Mouse (Mus musculus) stomach, embryonic 15.5 days (tissue): Measurements from ENCODE around the gene Rin1. TPM values are rescaled to one million over a fixed set of nuclear protein-coding genes. Genes with fewer than 3 reads are reported as not detected.
A peak's percentile ranks its signal among the peaks of the same experiment; 100 is the strongest.
"Not testable (repeated sequence)": the region's sequence is repeated elsewhere in the genome, so short reads cannot be mapped to it uniquely, and the experiment has no call there.

Source experiments
- ATAC-seq: fragments of 200-750 bp; cut with Nextera tagmentation; 2 replicates; pipeline ENCODE4 v1.8.0; 2017; ENCODE audit warnings: low read depth, moderate number of reproducible peaks, moderate TSS enrichment; ENCODE audit not compliant: insufficient read depth, low FRiP score
- H3K27ac ChIP-seq: fragments of 300-500 bp; sonication (generic); 2 replicates; pipeline ENCODE4 v1.5.1; 2015; ENCODE audit warnings: mild to moderate bottlenecking, inconsistent platforms
- H3K27me3 ChIP-seq: fragments of 300-500 bp; sonication (generic); replicated peaks from 2 replicates; pipeline ENCODE4 v1.6.1; 2015; ENCODE audit warnings: inconsistent platforms
- H3K36me3 ChIP-seq: fragments of 300-500 bp; sonication (generic); 2 replicates; pipeline ENCODE4 v1.6.1; 2015; ENCODE audit warnings: inconsistent platforms
- H3K4me1 ChIP-seq: fragments of 300-500 bp; sonication (generic); 2 replicates; pipeline ENCODE4 v1.6.1; 2015; ENCODE audit warnings: inconsistent platforms
- H3K4me2 ChIP-seq: fragments of 300-500 bp; sonication (generic); 2 replicates; pipeline ENCODE4 v1.6.1; 2015; ENCODE audit warnings: mild to moderate bottlenecking, inconsistent platforms
- H3K4me3 ChIP-seq: fragments of 300-500 bp; sonication (generic); replicated peaks from 2 replicates; pipeline ENCODE4 v1.5.1; 2015; ENCODE audit warnings: inconsistent platforms
- H3K9ac ChIP-seq: fragments of 300-500 bp; sonication (generic); 2 replicates; pipeline ENCODE4 v1.6.1; 2015; ENCODE audit warnings: inconsistent platforms
- H3K9me3 ChIP-seq: fragments of 300-500 bp; sonication (generic); 2 replicates; pipeline ENCODE4 v1.6.1; 2016; ENCODE audit warnings: inconsistent platforms
- WGBS: fragments of 180-500 bp; shearing (Covaris S2); methylation state at CpG from one replicate; pipeline ENCODE4 v1.1.7; 2015; 5-methylcytosine and 5-hydroxymethylcytosine counted together
- polyA plus RNA-seq: library from polyadenylated mRNA; unstranded; fragments of >200 nt; fragmentation: Nextera tagmentation; extraction: Ambion mirVana; gene quantifications from 2 replicates; pipeline ENCODE4 v1.2.1, GENCODE M21; 2015

The Rin1 gene
- polyA plus RNA-seq, 1 experiment from 2014 or later = 2.3 TPM

GRCm38 (mm10) chr19:5071545-5072369 is 21.5 kb downstream of the Rin1 start:
- ATAC-seq = peak; percentile 83
- Histone ChIP-seq H3K27me3 (peaks cover 5% of the 10 kb centered on the region; the same call in 1 of the 2 replicates), H3K9ac (peak overlapping the region; percentile 29; the same call in 1 of the 2 replicates), H3K36me3 (no peaks in the 10 kb centered on the region), H3K4me1 (peaks cover 46% of the 10 kb centered on the region), H3K27ac (peak overlapping the region; percentile 92), H3K4me3 (peak overlapping the region; percentile 58), H3K4me2 (peak overlapping the region; percentile 79), H3K9me3 (no peaks in the 10 kb centered on the region)
- under 1% methylated on average over 40 of the region's 40 CpGs for WGBS

GRCm38 (mm10) chr19:5072389-5073019 is 22.2 kb downstream of the Rin1 start:
- 3% methylated on average over 20 of the region's 20 CpGs for whole genome bisulfite sequencing
- H3K9me3 ChIP-seq = no peaks in the 10 kb centered on the region
- H3K27ac ChIP-seq = peak overlapping the region; percentile 92
- peaks cover 5% of the 10 kb centered on the region; the same call in 1 of the 2 replicates for H3K27me3 ChIP-seq
- H3K4me2 ChIP-seq = peak overlapping the region; percentile 79
- ATAC-seq = peak; percentile 4; the same call in 1 of the 2 replicates
- peaks cover 39% of the 10 kb centered on the region for H3K4me1 ChIP-seq
- H3K9ac ChIP-seq = 0 out of 2 replicates have a peak overlapping the region, but pooled peaks have one; percentile 16
- peak overlapping the region; percentile 58 for H3K4me3 ChIP-seq
- H3K36me3 ChIP-seq = no peaks in the 10 kb centered on the region

GRCm38 (mm10) chr19:5073028-5073427 is 22.7 kb downstream of the Rin1 start:
- no peak for ATAC-seq
- H3K27me3 ChIP-seq = peaks cover 5% of the 10 kb centered on the region; the same call in 1 of the 2 replicates
- H3K4me2 ChIP-seq = peak overlapping the region; percentile 79
- peak overlapping the region; percentile 58 for H3K4me3 ChIP-seq
- peak overlapping the region; percentile 92; the same call in 1 of the 2 replicates for H3K27ac ChIP-seq
- no peaks in the 10 kb centered on the region for H3K36me3 ChIP-seq
- no peaks in the 10 kb centered on the region for H3K9me3 ChIP-seq
- H3K9ac ChIP-seq = no peak overlapping the region
- peaks cover 38% of the 10 kb centered on the region for H3K4me1 ChIP-seq
- WGBS = under 1% methylated on average over 15 of the region's 15 CpGs

- Histone ChIP-seq H3K27me3 (peaks cover 5% of the 10 kb centered on the region; the same call in 1 of the 2 replicates), H3K9ac (no peak overlapping the region), H3K4me2 (peak overlapping the region; percentile 79; the same call in 1 of the 2 replicates), H3K4me3 (no peak overlapping the region; the same call in 1 of the 2 replicates), H3K36me3 (no peaks in the 10 kb centered on the region), H3K27ac (no peak overlapping the region), H3K4me1 (peaks cover 35% of the 10 kb centered on the region), H3K9me3 (no peaks in the 10 kb centered on the region)
- 25% methylated on average over 5 of the region's 5 CpGs for WGBS
- no peak for ATAC-seq
Observed at GRCm38 (mm10) chr19:5073518-5073917, 23.2 kb downstream of the Rin1 start.

- H3K9me3 ChIP-seq = no peaks in the 10 kb centered on the region
- WGBS = 92% methylated on average over 1 of the region's 1 CpGs
- no peak overlapping the region for H3K27ac ChIP-seq
- no peaks in the 10 kb centered on the region for H3K36me3 ChIP-seq
- no peak overlapping the region for H3K4me2 ChIP-seq
- peaks cover 41% of the 10 kb centered on the region for H3K27me3 ChIP-seq
- no peak for ATAC-seq
- H3K4me3 ChIP-seq = no peak overlapping the region
- no peak overlapping the region for H3K9ac ChIP-seq
- no peaks in the 10 kb centered on the region for H3K4me1 ChIP-seq
Observed at GRCm38 (mm10) chr19:5079279-5079678, 29.0 kb downstream of the Rin1 start.

- 59% methylated on average over 18 of the region's 18 CpGs for WGBS
- Histone ChIP-seq H3K36me3 (no peaks in the 10 kb centered on the region), H3K4me1 (peaks cover 10% of the 10 kb centered on the region), H3K4me3 (no peak overlapping the region), H3K9me3 (no peaks in the 10 kb centered on the region), H3K4me2 (no peak overlapping the region), H3K27ac (no peak overlapping the region), H3K9ac (no peak overlapping the region), H3K27me3 (peaks cover 65% of the 10 kb centered on the region)
- no peak for ATAC-seq
Observed at GRCm38 (mm10) chr19:5082005-5082404, 31.7 kb downstream of the Rin1 start.

GRCm38 (mm10) chr19:5082596-5082995 is 32.3 kb downstream of the Rin1 start:
- no peak overlapping the region for H3K9ac ChIP-seq
- no peak for ATAC-seq
- H3K4me3 ChIP-seq = no peak overlapping the region
- H3K4me2 ChIP-seq = no peak overlapping the region
- no peaks in the 10 kb centered on the region for H3K36me3 ChIP-seq
- H3K9me3 ChIP-seq = no peaks in the 10 kb centered on the region
- peaks cover 65% of the 10 kb centered on the region for H3K27me3 ChIP-seq
- H3K27ac ChIP-seq = no peak overlapping the region
- 66% methylated on average over 24 of the region's 24 CpGs for WGBS
- peaks cover 14% of the 10 kb centered on the region for H3K4me1 ChIP-seq

- H3K27me3 ChIP-seq = peaks cover 65% of the 10 kb centered on the region
- no peak overlapping the region for H3K9ac ChIP-seq
- no peak for ATAC-seq
- H3K27ac ChIP-seq = no peak overlapping the region
- peak overlapping the region; percentile 86; the same call in 1 of the 2 replicates for H3K4me2 ChIP-seq
- no peaks in the 10 kb centered on the region for H3K36me3 ChIP-seq
- WGBS = 74% methylated on average over 3 of the region's 3 CpGs
- H3K9me3 ChIP-seq = no peaks in the 10 kb centered on the region
- H3K4me3 ChIP-seq = peak overlapping the region; percentile 51
- peaks cover 18% of the 10 kb centered on the region for H3K4me1 ChIP-seq
Observed at GRCm38 (mm10) chr19:5083961-5084833, 33.9 kb downstream of the Rin1 start.

- Histone ChIP-seq H3K4me2 (peak overlapping the region; percentile 86), H3K27me3 (peaks cover 64% of the 10 kb centered on the region), H3K36me3 (no peaks in the 10 kb centered on the region), H3K4me1 (peaks cover 22% of the 10 kb centered on the region), H3K9ac (no peak overlapping the region), H3K27ac (no peak overlapping the region), H3K9me3 (no peaks in the 10 kb centered on the region), H3K4me3 (peak overlapping the region; percentile 51)
- no peak for ATAC-seq
- WGBS = 1% methylated on average over 15 of the region's 15 CpGs
Observed at GRCm38 (mm10) chr19:5084834-5085144, 34.5 kb downstream of the Rin1 start.

GRCm38 (mm10) chr19:5085145-5085863 is 35.0 kb downstream of the Rin1 start, which contains the start of gene Tmem151a:
Tmem151a (minus strand) TSS chr19:5085531.
- H3K9ac ChIP-seq = no peak within 1 kb of the TSS
- under 1% methylated on average over 60 of the region's 69 CpGs for whole genome bisulfite sequencing
- peak within 1 kb of the TSS; percentile 51 for H3K4me3 ChIP-seq
- H3K27ac ChIP-seq = no peak within 1 kb of the TSS
- no peaks in the 10 kb centered on the region for H3K9me3 ChIP-seq
- peaks cover 22% of the 10 kb centered on the region for H3K4me1 ChIP-seq
- peak within 1 kb of the TSS; percentile 86 for H3K4me2 ChIP-seq
- no peak for ATAC-seq
- peaks cover 62% of the 10 kb centered on the region for H3K27me3 ChIP-seq
- no peaks in the 10 kb centered on the region for H3K36me3 ChIP-seq

- H3K9ac ChIP-seq, H3K36me3 ChIP-seq, H3K9me3 ChIP-seq, H3K27ac ChIP-seq, H3K4me3 ChIP-seq, H3K4me2 ChIP-seq, ATAC-seq: not testable (repeated sequence)
- 62% methylated on average over 4 of the region's 4 CpGs for WGBS
- Histone ChIP-seq H3K27me3 (peaks cover 50% of the 10 kb centered on the region), H3K4me1 (peaks cover 22% of the 10 kb centered on the region)
Observed at GRCm38 (mm10) chr19:5086533-5086932, 36.3 kb downstream of the Rin1 start.
